Mouse (Mus musculus) bone marrow, adult 2 months (tissue): ENCODE data around the gene Tlx2.

Experiments used
- CTCF ChIP-seq: fragments of 200-500 bp; IDR thresholded peaks from 2 replicates; pipeline ENCODE4 v1.5.1; 2011; ENCODE audit warnings: low read length, control low read depth; ENCODE audit not compliant: control insufficient read depth, insufficient read depth
- POLR2A ChIP-seq: fragments of 200-500 bp; IDR thresholded peaks from 2 replicates; pipeline ENCODE4 v1.6.1; 2011; ENCODE audit warnings: low read depth, mild to moderate bottlenecking, control low read depth, low read length, borderline replicate concordance; ENCODE audit not compliant: control insufficient read depth

DNA sequence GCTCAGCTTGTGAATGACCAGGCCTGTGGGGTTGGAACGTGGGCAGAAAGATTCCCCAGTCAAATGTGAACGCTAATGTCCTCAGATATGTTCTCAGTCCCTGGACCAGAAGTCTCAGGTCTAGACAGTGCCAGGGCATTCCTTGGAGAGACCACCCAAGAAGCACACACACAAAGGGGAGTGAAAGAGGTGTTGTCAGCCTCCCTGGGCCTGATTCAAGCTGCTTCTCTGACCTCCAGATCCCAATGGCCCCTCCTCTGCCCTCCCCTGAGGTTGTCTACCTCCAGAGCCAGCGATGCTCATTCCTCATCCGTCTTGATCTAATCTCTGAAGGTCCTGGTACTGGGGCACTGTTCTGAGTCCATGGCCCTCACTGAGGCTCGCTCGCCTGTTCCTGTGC lies 26.5 kb downstream of the Tlx2 start:
- TF ChIP-seq CTCF: no peak
- TF ChIP-seq POLR2A: no peak
